Mouse (Mus musculus) embryonic facial prominence, embryonic 12.5 days (tissue): ENCODE measurements around the gene Rhd. TPM values are rescaled to one million over a fixed set of nuclear protein-coding genes. Genes with fewer than 3 reads are reported as not detected.
A peak's percentile ranks its signal among the peaks of the same experiment; 100 is the strongest.

ENCODE experiments used
- ATAC-seq: fragments of 200-750 bp; cut with Nextera tagmentation; 2 replicates; pipeline ENCODE4 v1.8.0; 2017; ENCODE audit not compliant: insufficient number of reproducible peaks, insufficient read depth, low FRiP score, low TSS enrichment
- H3K27ac ChIP-seq: fragments of 300-500 bp; sonication (generic); 2 replicates; pipeline ENCODE4 v1.5.1; 2016; ENCODE audit warnings: mild to moderate bottlenecking
- H3K27me3 ChIP-seq: fragments of 300-500 bp; sonication (generic); 2 replicates; pipeline ENCODE4 v1.6.1; 2016; ENCODE audit warnings: mild to moderate bottlenecking, moderate library complexity
- H3K36me3 ChIP-seq: fragments of 300-500 bp; sonication (generic); 2 replicates; pipeline ENCODE4 v1.6.1; 2016; ENCODE audit warnings: mild to moderate bottlenecking
- H3K4me1 ChIP-seq: fragments of 300-500 bp; sonication (generic); 2 replicates; pipeline ENCODE4 v1.6.1; 2016
- H3K4me2 ChIP-seq: fragments of 300-500 bp; sonication (generic); replicated peaks from 2 replicates; pipeline ENCODE4 v1.6.1; 2016; ENCODE audit warnings: mild to moderate bottlenecking, moderate library complexity
- H3K4me3 ChIP-seq: fragments of 300-500 bp; sonication (generic); 2 replicates; pipeline ENCODE4 v1.5.1; 2016; ENCODE audit warnings: mild to moderate bottlenecking
- H3K9ac ChIP-seq: fragments of 300-500 bp; sonication (generic); 2 replicates; pipeline ENCODE4 v1.6.1; 2016; ENCODE audit warnings: mild to moderate bottlenecking, moderate library complexity
- H3K9me3 ChIP-seq: fragments of 300-500 bp; sonication (generic); 2 replicates; pipeline ENCODE4 v1.6.1; 2016; ENCODE audit warnings: mild to moderate bottlenecking, moderate library complexity
- WGBS: fragments of 180-500 bp; shearing (Covaris S2); methylation state at CpG from one replicate; pipeline ENCODE4 v1.1.7; 2016; 5-methylcytosine and 5-hydroxymethylcytosine counted together
- polyA plus RNA-seq: library from polyadenylated mRNA; unstranded; fragments of >200 nt; fragmentation: Nextera tagmentation; extraction: Ambion mirVana; gene quantifications from 2 replicates; pipeline ENCODE4 v1.2.1, GENCODE M21; 2016

Gene Rhd
- polyA plus RNA-seq, 1 experiment from 2014 or later: 6.8 TPM

- H3K27me3 ChIP-seq: no peaks in the 10 kb centered on the region
- H3K4me2 ChIP-seq: peak overlapping the region; percentile 71
- peak overlapping the region; percentile 57 for H3K9ac ChIP-seq
- WGBS: 0% methylated on average over 13 of the region's 13 CpGs
- no peak for ATAC-seq
- peak overlapping the region; percentile 85 for H3K27ac ChIP-seq
- H3K9me3 ChIP-seq: no peaks in the 10 kb centered on the region
- peaks cover 12% of the 10 kb centered on the region for H3K4me1 ChIP-seq
- peaks cover 24% of the 10 kb centered on the region for H3K36me3 ChIP-seq
- H3K4me3 ChIP-seq: peak overlapping the region; percentile 100
Measured at GRCm38 (mm10) chr4:134922925-134923244, 58.5 kb downstream of the Rhd start.

- H3K4me1 ChIP-seq: peaks cover 12% of the 10 kb centered on the region
- no peaks in the 10 kb centered on the region for H3K9me3 ChIP-seq
- no peaks in the 10 kb centered on the region for H3K27me3 ChIP-seq
- peak within 1 kb of the TSS; percentile 71 for H3K4me2 ChIP-seq
- WGBS: under 1% methylated on average over 64 of the region's 64 CpGs
- peak; percentile 87 for ATAC-seq
- H3K27ac ChIP-seq: peak within 1 kb of the TSS; percentile 92
- H3K9ac ChIP-seq: peak within 1 kb of the TSS; percentile 99
- H3K36me3 ChIP-seq: peaks cover 28% of the 10 kb centered on the region
- peak within 1 kb of the TSS; percentile 100 for H3K4me3 ChIP-seq
Measured at GRCm38 (mm10) chr4:134923258-134924018, 59.1 kb downstream of the Rhd start, which contains the start of gene Rsrp1. Rsrp1 (plus strand) TSS chr4:134923592.

GRCm38 (mm10) chr4:134924019-134924741 lies 59.8 kb downstream of the Rhd start:
- peaks cover 30% of the 10 kb centered on the region for H3K36me3 ChIP-seq
- H3K27ac ChIP-seq: peak overlapping the region; percentile 92
- no peak for ATAC-seq
- peak overlapping the region; percentile 99 for H3K9ac ChIP-seq
- peak overlapping the region; percentile 100 for H3K4me3 ChIP-seq
- WGBS: under 1% methylated on average over 75 of the region's 75 CpGs
- peaks cover 12% of the 10 kb centered on the region for H3K4me1 ChIP-seq
- H3K27me3 ChIP-seq: no peaks in the 10 kb centered on the region
- H3K9me3 ChIP-seq: no peaks in the 10 kb centered on the region
- H3K4me2 ChIP-seq: peak overlapping the region; percentile 71

GRCm38 (mm10) chr4:134925206-134925605 lies 60.9 kb downstream of the Rhd start:
- WGBS: 74% methylated on average over 8 of the region's 8 CpGs
- Histone ChIP-seq H3K9ac (no peak overlapping the region), H3K27me3 (no peaks in the 10 kb centered on the region), H3K4me2 (peak overlapping the region; percentile 71), H3K4me3 (peak overlapping the region; percentile 100), H3K27ac (no peak overlapping the region), H3K4me1 (peaks cover 12% of the 10 kb centered on the region), H3K9me3 (no peaks in the 10 kb centered on the region), H3K36me3 (peaks cover 30% of the 10 kb centered on the region)
- ATAC-seq: no peak

- WGBS: 75% methylated on average over 5 of the region's 5 CpGs
- no peak overlapping the region for H3K4me3 ChIP-seq
- no peak overlapping the region for H3K9ac ChIP-seq
- H3K36me3 ChIP-seq: peaks cover 38% of the 10 kb centered on the region
- H3K9me3 ChIP-seq: no peaks in the 10 kb centered on the region
- no peaks in the 10 kb centered on the region for H3K27me3 ChIP-seq
- H3K4me2 ChIP-seq: no peak overlapping the region
- no peak for ATAC-seq
- H3K27ac ChIP-seq: no peak overlapping the region
- H3K4me1 ChIP-seq: peaks cover 17% of the 10 kb centered on the region
Measured at GRCm38 (mm10) chr4:134927815-134928463, 63.6 kb downstream of the Rhd start.

- no peak for ATAC-seq
- 85% methylated on average over 1 of the region's 1 CpGs for WGBS
- no peaks in the 10 kb centered on the region for H3K27me3 ChIP-seq
- no peak overlapping the region for H3K27ac ChIP-seq
- peaks cover 42% of the 10 kb centered on the region for H3K36me3 ChIP-seq
- no peak overlapping the region for H3K9ac ChIP-seq
- H3K4me3 ChIP-seq: no peak overlapping the region
- H3K9me3 ChIP-seq: no peaks in the 10 kb centered on the region
- H3K4me2 ChIP-seq: no peak overlapping the region
- H3K4me1 ChIP-seq: peaks cover 17% of the 10 kb centered on the region
Measured at GRCm38 (mm10) chr4:134928464-134928836, 64.1 kb downstream of the Rhd start.

- Histone ChIP-seq H3K4me2 (no peak overlapping the region), H3K4me1 (peaks cover 17% of the 10 kb centered on the region), H3K9ac (no peak overlapping the region), H3K27me3 (no peaks in the 10 kb centered on the region), H3K27ac (no peak overlapping the region), H3K4me3 (no peak overlapping the region), H3K9me3 (no peaks in the 10 kb centered on the region), H3K36me3 (peaks cover 51% of the 10 kb centered on the region)
- 78% methylated on average over 4 of the region's 4 CpGs for WGBS
- no peak for ATAC-seq
Measured at GRCm38 (mm10) chr4:134929536-134929935, 65.2 kb downstream of the Rhd start.

GRCm38 (mm10) chr4:134930190-134930589 lies 65.9 kb downstream of the Rhd start:
- Histone ChIP-seq H3K4me3 (peak overlapping the region; percentile 96), H3K36me3 (peaks cover 56% of the 10 kb centered on the region), H3K9me3 (no peaks in the 10 kb centered on the region), H3K4me1 (peaks cover 16% of the 10 kb centered on the region), H3K27me3 (no peaks in the 10 kb centered on the region), H3K4me2 (peak overlapping the region; percentile 89), H3K27ac (no peak overlapping the region), H3K9ac (no peak overlapping the region)
- no peak for ATAC-seq
- 30% methylated on average over 9 of the region's 9 CpGs for WGBS

GRCm38 (mm10) chr4:134930684-134931481 lies 66.5 kb downstream of the Rhd start, which contains the start of gene Syf2:
Syf2 (plus strand) TSS chr4:134930898.
- Histone ChIP-seq H3K9me3 (no peaks in the 10 kb centered on the region), H3K4me1 (peaks cover 9% of the 10 kb centered on the region), H3K27me3 (no peaks in the 10 kb centered on the region), H3K27ac (peak within 1 kb of the TSS; percentile 79), H3K36me3 (peaks cover 56% of the 10 kb centered on the region), H3K4me2 (peak within 1 kb of the TSS; percentile 89), H3K9ac (peak within 1 kb of the TSS; percentile 83), H3K4me3 (peak within 1 kb of the TSS; percentile 96)
- peak; percentile 89 for ATAC-seq
- under 1% methylated on average over 68 of the region's 68 CpGs for WGBS

GRCm38 (mm10) chr4:134937240-134938176 lies 73.2 kb downstream of the Rhd start:
- ATAC-seq: no peak
- H3K27me3 ChIP-seq: peaks cover 14% of the 10 kb centered on the region
- H3K9ac ChIP-seq: no peak overlapping the region
- H3K9me3 ChIP-seq: no peaks in the 10 kb centered on the region
- H3K4me1 ChIP-seq: no peaks in the 10 kb centered on the region
- no peak overlapping the region for H3K4me2 ChIP-seq
- no peak overlapping the region for H3K27ac ChIP-seq
- H3K4me3 ChIP-seq: no peak overlapping the region
- H3K36me3 ChIP-seq: peaks cover 46% of the 10 kb centered on the region
- WGBS: 68% methylated on average over 17 of the region's 17 CpGs
